Mouse (Mus musculus) cerebral cortex, adult 2 months (tissue): Measurements from ENCODE around the gene Nos1ap.

Experiments used
- WGBS: fragments of 180-500 bp; shearing (Covaris S2); methylation state at CpG from one replicate; pipeline ENCODE4 v1.1.7; 2018; 5-methylcytosine and 5-hydroxymethylcytosine counted together

The Nos1ap gene

DNA sequence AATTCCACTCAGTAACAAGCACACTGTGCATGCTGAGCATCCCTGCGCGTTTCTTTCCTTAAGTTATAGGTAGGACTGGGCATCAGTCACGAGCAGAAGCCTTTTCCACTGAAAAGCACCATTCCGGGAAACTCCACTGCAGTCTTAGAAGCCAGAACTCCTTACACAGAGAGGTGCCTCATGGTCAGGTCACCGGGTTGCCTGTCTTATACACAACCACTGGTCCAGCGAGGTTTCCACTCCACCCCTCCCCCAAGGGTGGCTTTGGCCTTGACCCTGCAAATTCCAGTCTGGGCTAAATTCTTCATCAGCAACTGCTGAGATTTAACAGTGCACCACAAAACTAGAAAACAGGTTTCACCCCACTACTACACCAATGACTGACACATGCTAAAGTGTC lies 1.3 kb downstream of the Nos1ap start:
- 25% methylated on average over 6 of the region's 6 CpGs for WGBS

GRCm38 (mm10) chr1:170586715-170587114 lies 2.9 kb downstream of the Nos1ap start:
- WGBS, result 46% methylated on average over 6 of the region's 6 CpGs

DNA sequence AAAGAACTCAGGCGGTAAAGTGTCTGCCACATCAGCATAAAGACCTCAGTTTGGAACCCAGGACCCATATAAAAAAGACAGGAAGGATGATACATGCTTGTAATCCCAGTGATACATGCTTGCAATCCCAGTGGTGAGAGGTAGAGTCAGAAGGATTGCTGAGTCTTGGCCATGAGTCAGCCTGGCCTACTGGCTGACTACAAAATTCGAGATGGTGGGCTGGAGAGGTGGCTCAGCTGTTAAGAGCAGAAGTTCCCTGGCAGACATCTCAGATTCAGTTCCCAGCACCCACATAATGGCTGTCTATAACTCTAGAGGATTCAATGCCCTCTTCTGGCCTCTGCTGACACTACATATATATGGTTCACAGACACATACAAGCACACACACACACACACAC lies 5.7 kb downstream of the Nos1ap start:
- WGBS, result 72% methylated on average over 2 of the region's 2 CpGs

- WGBS, result 86% methylated on average over 5 of the region's 5 CpGs
These were observed 7.3 kb downstream of the Nos1ap start for GRCm38 (mm10) chr1:170582341-170582740.

- WGBS, result 38% methylated on average over 13 of the region's 13 CpGs
These were observed 9.1 kb downstream of the Nos1ap start for GRCm38 (mm10) chr1:170580485-170581110.

DNA sequence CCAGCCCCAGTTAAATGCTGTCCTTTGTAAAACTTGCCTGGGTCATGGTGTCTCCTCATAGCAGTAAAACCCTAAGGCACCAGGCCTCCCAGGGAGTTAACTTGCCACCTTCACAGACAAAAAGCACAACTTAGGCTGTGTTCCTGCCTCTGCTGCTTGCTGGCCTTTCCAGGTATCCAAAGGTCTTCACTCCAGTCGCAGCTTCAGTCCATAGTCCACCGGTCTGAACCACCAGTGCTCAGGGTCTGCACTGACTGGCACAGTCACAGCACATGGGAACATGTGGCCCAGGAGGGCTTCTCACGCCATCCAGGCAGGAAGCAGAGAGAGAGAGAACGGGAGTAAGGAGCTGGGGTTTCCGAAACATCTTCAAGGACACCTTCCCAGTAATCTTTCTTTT lies 10.2 kb downstream of the Nos1ap start:
- WGBS, result 95% methylated on average over 5 of the region's 5 CpGs

GRCm38 (mm10) chr1:170579063-170579462 lies 10.6 kb downstream of the Nos1ap start:
- 97% methylated on average over 4 of the region's 4 CpGs for WGBS

DNA sequence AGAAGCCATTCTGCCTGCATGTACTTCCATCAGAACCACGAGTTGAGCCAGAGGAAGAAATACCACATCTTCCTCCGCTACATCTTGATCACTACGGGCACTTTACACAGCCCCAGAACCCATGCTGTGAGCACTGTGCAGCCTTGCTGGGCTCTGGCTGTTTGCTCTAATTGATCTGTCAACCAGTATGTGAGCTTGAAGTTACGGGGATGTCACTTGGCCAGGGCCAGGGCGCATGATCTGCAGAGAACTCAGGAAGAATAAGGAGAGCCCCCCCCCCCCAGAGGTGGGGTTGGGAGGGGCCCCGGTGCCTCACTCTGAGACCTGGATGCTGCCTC lies 13.0 kb downstream of the Nos1ap start:
- WGBS, result 49% methylated on average over 6 of the region's 6 CpGs

- WGBS, result 76% methylated on average over 6 of the region's 6 CpGs
These were observed 13.5 kb downstream of the Nos1ap start for GRCm38 (mm10) chr1:170576012-170576727.

DNA sequence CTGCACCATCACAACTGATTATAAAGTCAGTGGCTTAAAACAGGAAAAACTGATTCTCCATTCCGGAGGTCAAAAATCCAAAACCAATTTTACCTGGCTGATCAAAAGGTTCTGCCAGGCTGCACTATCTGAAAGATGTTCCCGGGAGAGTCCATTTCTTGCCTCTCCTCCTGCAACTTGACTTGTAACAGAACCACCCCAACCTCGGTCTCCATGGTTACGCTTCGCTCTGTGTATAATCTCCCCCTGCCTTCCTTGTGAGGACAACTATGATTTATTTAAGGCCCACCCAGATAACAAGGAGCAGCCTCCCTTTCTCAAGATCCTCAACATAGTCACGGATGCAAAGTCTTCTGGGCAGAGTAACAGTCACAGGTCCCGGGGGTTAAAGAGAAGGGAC lies 16.5 kb downstream of the Nos1ap start:
- 66% methylated on average over 7 of the region's 7 CpGs for WGBS

GRCm38 (mm10) chr1:170566969-170567368 lies 22.7 kb downstream of the Nos1ap start:
- 87% methylated on average over 4 of the region's 4 CpGs for WGBS

GRCm38 (mm10) chr1:170566538-170566937 lies 23.1 kb downstream of the Nos1ap start:
- WGBS, result 98% methylated on average over 2 of the region's 2 CpGs

- WGBS, result 83% methylated on average over 3 of the region's 3 CpGs
These were observed 24.7 kb downstream of the Nos1ap start for GRCm38 (mm10) chr1:170564926-170565325.

GRCm38 (mm10) chr1:170562431-170562830 lies 27.2 kb downstream of the Nos1ap start:
- WGBS, result 60% methylated on average over 1 of the region's 1 CpGs

GRCm38 (mm10) chr1:170560768-170561167 lies 28.9 kb downstream of the Nos1ap start:
- WGBS, result 84% methylated on average over 3 of the region's 3 CpGs

DNA sequence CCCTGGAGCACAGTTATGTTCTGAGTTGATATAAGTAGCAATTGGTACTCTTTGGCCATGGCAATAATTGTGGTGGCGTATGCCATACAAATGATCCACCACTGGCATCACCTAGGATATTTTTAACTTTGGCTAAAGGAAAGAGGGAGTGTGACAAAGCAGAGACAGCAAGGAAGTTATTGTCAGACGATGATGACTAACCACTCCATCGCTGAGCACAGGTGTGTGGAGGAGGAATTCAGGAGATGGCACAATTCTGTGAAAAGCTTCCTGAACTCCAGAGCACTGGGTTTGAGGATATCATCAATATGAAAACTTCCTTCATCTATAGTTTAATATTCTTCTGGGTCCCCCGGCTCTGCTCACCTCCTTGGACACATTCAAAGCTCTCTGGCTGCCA lies 31.7 kb downstream of the Nos1ap start:
- WGBS, result 63% methylated on average over 4 of the region's 4 CpGs

DNA sequence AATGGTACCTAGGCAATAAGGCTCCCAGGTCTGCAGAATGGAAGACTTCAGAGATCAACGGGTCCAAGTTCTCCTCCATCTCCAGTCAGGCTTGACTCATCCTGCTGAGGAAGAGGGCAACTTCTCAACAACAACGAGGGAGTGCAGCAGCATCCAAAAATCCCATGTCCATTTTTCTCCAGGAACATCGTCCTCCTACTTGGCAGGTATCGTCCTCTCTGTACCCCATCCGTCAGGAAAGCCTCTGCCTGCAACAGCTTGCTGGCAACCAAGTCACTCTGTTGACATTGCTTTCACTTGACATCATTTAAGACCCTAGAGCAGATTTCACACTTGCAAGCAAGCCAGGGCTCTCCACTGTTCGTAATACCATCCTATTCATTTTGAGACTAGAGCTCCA lies 33.0 kb downstream of the Nos1ap start:
- 71% methylated on average over 6 of the region's 6 CpGs for WGBS

DNA sequence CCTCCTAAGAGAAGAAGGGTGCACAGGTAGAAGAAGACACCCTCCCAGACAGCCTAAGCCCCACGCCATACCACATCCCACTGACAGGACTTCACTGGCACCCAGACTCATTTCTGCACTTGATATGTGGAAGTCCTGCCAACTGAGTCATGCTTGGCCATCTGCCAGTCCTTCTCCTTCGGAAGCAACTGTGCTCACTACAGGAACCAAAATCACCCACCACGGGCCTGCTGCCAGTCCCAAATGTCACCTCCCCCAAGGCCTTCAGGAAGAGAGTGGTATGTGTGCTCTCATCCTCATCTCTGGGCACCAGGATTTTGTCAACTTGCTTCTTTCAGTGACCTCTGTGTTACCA lies 34.7 kb downstream of the Nos1ap start:
- WGBS, result 15% methylated on average over 3 of the region's 3 CpGs

DNA sequence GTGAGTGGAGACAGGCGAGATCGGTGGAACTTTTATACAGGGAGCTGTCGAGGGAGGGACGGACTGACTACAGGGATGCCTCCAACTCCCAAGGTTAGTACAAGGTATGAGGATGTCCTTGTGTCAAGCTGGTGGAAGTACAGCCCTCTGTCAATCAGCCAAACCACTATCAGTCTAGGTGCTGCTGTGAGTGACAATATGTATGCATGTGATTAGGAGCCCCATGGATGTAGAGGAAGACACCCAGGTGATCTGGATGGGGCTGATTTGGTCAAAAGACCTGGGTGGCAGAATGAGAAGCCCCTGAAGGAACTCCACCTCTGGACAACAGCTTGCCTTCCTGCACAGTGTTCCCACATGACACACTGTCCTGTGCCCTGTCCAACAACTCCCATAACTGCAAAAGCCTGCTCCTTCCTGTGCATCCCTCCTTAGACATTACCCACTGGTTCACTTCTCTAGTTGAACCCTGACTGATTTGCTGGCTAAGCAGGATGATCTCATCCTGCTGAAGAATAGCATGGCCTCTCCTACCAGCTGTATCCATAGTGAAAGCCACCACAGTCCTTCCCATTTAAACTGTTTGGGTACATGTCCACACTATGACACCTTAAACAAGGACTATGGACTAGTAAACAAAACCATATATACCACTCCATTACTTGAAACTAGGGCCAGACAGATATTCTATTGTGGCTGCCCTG lies 35.3 kb downstream of the Nos1ap start:
- 90% methylated on average over 4 of the region's 4 CpGs for WGBS

GRCm38 (mm10) chr1:170550649-170551440 lies 38.8 kb downstream of the Nos1ap start:
- 48% methylated on average over 8 of the region's 8 CpGs for WGBS

DNA sequence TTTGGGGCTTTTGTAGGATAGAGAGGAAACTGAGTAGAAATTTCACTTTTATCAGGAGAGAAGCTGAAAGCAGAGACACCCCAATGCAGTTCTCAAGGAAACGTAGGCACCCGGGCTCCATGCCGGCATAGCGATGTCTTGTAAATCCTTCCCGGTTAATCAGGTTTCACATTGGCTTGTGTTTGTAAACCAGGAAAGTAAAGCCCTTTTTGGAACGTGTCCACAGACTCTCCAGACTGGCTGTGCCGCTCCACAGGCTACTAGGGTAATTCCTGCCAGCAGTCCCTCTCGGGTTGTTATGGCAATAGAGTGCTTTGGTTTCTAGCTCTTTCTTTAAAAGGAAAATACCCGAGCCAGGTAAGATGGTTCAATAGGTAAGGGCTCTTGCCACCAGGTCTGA lies 40.6 kb downstream of the Nos1ap start:
- 20% methylated on average over 9 of the region's 9 CpGs for WGBS

GRCm38 (mm10) chr1:170548192-170548795 lies 41.4 kb downstream of the Nos1ap start:
- WGBS, result 58% methylated on average over 14 of the region's 14 CpGs
